Mouse (Mus musculus): ENCODE measurements around the gene Ulk4.
A peak's percentile ranks its signal among the peaks of the same experiment; 100 is the strongest.

The Ulk4 gene

GRCm38 (mm10) chr9:120976856-120977255 lies 300.1 kb downstream of the Ulk4 start:
- DNase-seq (ENCODE audit: low read depth) = no peak

DNA sequence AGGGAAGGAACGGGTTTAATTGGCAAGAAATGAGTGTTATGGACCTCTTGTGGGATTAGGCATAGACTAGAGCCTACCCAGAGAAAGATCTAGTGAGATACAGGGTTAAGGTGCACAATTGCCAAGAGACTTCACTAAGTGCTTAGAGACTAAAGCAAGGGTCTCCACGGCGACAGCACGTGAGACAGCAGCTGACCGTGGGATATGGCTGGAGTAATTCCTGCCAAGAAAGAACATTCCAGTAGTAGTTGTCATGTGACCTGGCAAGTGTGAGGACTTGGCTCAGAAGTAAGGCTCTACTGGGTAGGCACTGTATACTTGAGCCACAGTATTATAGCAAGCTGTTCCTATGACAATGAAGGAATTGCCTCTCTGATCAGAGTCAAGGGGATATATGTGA lies 300.8 kb downstream of the Ulk4 start:
- DNase-seq (ENCODE audit: low read depth) = no peak

- DNase-seq (ENCODE audit: low read depth) = no peak
These were observed 302.8 kb downstream of the Ulk4 start for GRCm38 (mm10) chr9:120974209-120974608.

DNA sequence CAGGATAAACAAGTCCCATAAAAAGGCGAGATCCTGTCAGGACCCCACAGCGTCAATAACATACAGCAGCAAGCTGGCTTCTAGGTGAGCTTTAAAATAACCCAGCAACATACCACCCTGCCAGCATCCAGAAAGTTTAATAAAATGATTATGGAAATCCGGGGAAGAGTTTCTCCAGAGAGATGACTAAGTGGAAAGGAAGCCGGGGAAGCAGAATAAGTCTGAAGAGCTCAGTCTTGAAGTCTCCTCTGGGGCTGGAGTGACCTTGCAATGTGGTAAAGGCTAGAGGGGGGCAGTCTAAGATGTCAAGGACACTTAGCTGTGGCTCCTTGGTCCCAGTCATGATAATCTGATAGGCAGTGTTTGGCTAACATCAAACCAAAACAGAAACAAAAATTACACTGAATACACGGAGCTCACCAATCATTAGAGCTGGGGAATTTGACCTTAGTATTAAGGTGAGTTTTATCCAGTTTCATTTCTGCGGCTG lies 303.9 kb downstream of the Ulk4 start:
- DNase-seq (ENCODE audit: low read depth) = peak; percentile 57

- no peak for DNase-seq (ENCODE audit: low read depth)
These were observed 312.0 kb downstream of the Ulk4 start for GRCm38 (mm10) chr9:120965007-120965406.

DNA sequence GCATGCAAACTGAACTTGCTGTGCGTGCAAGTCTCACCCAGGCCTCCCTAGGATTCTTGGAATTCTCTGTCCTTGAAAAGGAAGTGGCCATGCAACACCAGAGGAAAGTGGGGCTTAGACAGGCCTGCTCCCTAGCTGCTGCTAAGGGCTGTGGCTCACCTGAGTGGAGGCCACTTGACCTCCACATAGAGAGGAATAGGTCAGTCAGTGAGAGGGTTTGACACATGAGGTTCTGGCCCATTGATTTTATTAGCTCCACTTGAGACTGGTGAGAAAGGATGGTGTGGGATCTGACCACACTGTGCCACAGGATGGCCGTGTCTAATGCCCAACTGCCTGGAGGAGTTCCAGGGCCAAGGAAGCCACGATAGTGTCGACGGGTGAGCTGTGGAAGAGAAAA lies 312.8 kb downstream of the Ulk4 start:
- no peak for DNase-seq (ENCODE audit: low read depth)

- DNase-seq (ENCODE audit: low read depth) = no peak
These were observed 313.3 kb downstream of the Ulk4 start for GRCm38 (mm10) chr9:120963720-120964119.

DNA sequence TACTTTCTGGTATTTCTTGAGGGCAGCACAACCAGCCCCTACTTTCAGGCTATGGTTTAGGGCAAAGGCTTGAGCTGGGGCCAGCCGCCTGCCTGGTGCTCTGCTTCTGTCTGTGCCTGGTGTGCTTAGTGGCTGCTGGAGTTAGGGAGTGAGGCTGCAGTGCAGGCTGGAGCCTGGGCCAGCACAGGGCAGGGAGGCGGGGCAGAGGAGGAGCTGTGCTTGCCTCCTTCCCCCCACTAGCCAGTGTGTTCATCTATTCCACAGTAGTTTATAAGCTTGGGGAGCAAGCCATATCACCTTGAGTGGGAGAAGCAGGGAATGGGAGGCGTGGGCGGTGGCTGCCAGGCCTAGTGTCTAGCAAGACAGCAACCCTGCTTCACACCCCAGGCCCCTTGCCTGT lies 313.9 kb downstream of the Ulk4 start:
- no peak for DNase-seq (ENCODE audit: low read depth)

GRCm38 (mm10) chr9:120961969-120962700 lies 314.9 kb downstream of the Ulk4 start:
- peak; percentile 71 for DNase-seq (ENCODE audit: low read depth)

- DNase-seq (ENCODE audit: low read depth) = no peak
These were observed 315.5 kb downstream of the Ulk4 start for GRCm38 (mm10) chr9:120961466-120961865.

DNA sequence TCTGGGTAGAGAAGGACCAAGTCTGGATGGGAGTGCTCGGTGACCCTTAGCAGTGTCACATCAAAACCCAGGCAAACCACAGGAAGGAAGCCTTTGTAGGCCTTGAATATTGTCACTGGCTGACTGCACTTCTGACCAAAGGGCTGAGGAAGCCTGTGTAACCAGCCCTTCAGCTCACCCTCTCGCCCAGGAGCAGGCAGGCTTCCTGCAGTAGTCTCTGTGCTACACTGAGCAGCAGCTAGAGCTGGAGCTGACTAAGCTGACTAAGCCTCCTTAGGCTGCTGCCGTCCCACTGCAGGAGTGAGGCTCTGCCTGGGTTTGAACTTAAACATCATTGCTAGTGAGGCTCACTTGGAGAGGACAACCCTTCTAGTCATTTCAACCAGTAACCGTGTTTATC lies 316.4 kb downstream of the Ulk4 start:
- peak; percentile 91 for DNase-seq (ENCODE audit: low read depth)

DNA sequence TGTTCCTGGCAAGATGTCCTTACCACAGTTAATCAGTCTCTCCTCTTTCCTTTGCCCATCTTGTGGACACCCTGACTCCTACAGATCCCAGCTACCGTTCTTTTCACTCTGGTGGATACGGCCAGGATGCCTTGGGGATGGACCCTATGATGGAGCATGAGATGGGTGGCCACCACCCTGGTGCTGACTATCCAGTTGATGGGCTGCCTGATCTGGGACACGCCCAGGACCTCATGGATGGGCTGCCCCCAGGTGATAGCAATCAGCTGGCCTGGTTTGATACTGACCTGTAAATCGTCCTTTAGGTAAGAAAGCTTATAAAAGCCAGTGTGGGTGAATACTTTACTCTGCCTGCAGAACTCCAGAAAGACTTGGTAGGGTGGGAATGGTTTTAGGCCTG lies 317.8 kb downstream of the Ulk4 start:
- DNase-seq (ENCODE audit: low read depth) = no peak

- no peak for DNase-seq (ENCODE audit: low read depth)
These were observed 318.4 kb downstream of the Ulk4 start for GRCm38 (mm10) chr9:120958560-120958959.

DNA sequence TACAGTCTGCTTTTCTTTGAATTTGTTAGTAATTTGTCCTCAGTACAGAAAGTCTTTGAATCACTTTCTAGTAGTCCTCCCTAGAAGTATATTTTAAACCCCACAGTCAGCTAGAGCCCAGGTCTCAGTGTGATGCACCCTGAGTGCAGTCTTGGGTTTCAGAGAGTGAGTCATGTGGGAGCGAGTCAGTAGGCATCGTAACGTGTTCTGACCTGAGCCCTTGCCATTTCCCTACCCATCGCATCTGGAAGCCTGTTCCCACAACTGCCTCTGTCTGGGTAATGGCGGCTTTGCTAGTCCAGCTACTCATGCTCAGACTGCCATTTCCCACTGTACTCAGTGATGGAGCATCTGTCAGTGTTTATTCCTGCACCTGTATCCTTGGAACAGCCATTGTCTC lies 318.9 kb downstream of the Ulk4 start:
- peak; percentile 37 for DNase-seq (ENCODE audit: low read depth)

- no peak for DNase-seq (ENCODE audit: low read depth)
These were observed 325.1 kb downstream of the Ulk4 start for GRCm38 (mm10) chr9:120951947-120952346.

DNA sequence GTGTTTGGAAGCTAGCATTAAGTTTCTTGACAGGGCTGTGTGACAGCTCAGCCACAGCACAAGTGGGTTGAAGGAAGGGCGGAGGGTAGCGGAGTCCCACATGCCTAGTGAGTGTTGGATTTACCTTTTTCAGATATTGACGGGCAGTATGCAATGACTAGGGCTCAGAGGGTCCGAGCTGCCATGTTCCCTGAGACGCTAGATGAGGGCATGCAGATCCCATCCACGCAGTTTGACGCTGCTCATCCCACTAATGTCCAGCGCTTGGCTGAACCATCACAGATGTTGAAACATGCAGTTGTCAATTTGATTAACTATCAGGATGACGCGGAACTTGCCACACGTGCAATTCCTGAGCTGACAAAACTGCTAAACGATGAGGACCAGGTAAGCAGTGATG lies 326.2 kb downstream of the Ulk4 start:
- no peak for DNase-seq (ENCODE audit: low read depth)

GRCm38 (mm10) chr9:120948832-120949231 lies 328.2 kb downstream of the Ulk4 start:
- no peak for DNase-seq (ENCODE audit: low read depth)

- no peak for DNase-seq (ENCODE audit: low read depth)
These were observed 330.9 kb downstream of the Ulk4 start for GRCm38 (mm10) chr9:120946131-120946530.

DNA sequence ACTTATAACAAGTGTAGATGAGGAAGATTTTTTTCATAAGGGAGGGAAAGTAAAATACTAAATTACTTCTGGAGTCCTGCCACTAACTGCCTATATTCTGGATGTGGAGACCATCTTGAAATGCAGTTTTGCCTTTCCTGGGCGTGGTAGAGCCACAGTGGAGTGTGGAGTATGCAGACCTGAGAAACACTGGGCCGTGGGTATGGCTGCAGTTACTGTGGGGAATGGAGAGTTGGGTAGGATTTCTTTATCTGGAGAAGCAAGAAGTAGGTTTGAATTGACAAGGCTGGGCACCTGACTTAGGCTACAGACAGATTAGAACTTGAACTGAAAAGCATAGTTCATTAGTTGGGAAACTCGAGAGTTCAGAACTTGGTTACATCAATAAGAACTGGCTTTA lies 332.8 kb downstream of the Ulk4 start:
- no peak for DNase-seq (ENCODE audit: low read depth)

DNA sequence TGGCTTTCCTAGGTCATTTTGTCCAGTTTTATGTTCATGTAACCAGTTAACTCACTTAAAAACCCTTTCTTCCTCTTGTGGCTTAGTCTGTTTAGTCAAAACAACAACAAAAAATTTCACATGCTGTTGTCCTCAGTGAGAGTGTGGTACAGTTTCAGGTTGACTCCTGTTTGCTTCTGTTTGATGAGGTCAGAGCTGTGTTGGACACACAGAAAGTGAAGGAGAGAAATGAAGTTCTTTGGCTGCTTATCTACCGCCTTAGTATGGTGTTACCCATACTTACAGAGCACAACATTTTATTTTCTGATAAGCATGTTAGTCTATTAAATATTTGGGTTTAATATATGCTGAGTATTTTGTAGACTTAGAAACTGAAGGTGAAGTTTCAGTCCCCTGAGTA lies 333.2 kb downstream of the Ulk4 start:
- no peak for DNase-seq (ENCODE audit: low read depth)

- no peak for DNase-seq (ENCODE audit: low read depth)
These were observed 336.1 kb downstream of the Ulk4 start for GRCm38 (mm10) chr9:120940858-120941257.

- peak; percentile 75 for DNase-seq (ENCODE audit: low read depth)
These were observed 340.6 kb downstream of the Ulk4 start for GRCm38 (mm10) chr9:120936351-120936750.

DNA sequence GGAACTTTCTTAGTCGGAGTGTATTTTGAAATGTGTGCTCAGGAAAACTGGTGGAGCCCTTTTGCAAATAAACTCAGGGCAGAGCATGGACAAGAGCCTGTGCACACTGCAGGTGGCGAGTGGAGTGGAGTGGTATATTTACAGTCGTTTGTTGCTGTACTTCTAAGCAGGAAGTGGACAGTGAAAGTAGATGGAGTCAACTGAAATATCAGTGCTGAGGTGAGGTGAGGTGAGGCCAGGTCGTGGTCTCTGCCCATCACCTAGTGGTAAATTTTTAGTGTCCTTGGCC lies 341.4 kb downstream of the Ulk4 start:
- no peak for DNase-seq (ENCODE audit: low read depth)

DNA sequence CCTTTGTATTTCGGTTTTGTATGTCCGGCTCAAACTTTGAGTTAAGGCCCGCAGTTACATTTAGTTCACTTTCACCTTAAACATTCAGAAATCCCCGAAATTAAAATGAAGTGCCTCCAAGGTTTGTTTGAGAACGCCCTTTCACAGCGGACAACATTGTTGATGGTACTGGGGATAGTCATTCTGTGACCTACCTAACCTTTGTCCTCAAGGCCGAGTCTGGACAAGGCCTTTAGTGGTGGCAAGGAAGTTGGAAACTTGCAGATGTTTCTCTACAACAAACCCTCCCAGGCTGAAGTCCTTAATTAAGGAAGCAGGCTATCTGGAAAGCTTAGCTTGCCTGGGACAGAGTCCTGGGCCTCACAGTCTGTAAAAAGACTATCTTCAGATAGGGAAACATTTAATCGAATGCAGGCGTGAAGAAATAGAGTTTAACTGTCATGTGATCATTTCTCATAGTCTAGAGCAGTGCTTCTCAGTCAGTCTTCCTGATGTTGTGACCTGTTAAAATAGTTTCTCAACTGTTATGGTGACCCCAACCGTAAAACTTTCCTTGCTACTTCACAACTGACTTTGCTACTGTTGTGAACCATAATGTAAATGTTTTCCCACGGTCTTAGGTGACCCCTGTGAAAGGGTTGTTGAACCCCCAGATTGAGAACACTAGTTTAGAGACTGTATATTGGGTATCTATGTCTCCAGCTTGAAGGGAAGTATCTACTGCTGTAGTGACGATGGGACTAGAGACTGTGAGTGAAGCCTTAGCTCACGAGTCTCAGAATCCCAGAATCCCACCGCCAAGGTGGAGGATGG lies 342.0 kb downstream of the Ulk4 start:
- peak; percentile 35 for DNase-seq (ENCODE audit: low read depth)

All from 416B (cell line).